Mouse (Mus musculus) adipocyte (in vitro differentiated cells): ENCODE results near the gene Mark1.

ENCODE experiments used
- DNase-seq: peaks from one replicate; pipeline ENCODE4 v3.0.0-alpha.2; 2016; ENCODE audit warnings: low spot score

Mark1 gene

GRCm38 (mm10) chr1:184851741-184852618 lies 147.4 kb downstream of the Mark1 start:
- DNase-seq = peak; percentile 81

GRCm38 (mm10) chr1:184851166-184851565 lies 148.2 kb downstream of the Mark1 start:
- no peak for DNase-seq

- no peak for DNase-seq
These were observed 152.4 kb downstream of the Mark1 start for GRCm38 (mm10) chr1:184846973-184847372.
